Mouse (Mus musculus) heart, postnatal 0 days (tissue): ENCODE measurements at regions not wholly inside any gene's neighbourhood (a gene's known extent, or its start where the extent isn't known, plus 50 kb on each side); places are given as distances from the start of the nearest gene placed in this dataset.

Source experiments
- CTCF ChIP-seq: IDR thresholded peaks from 2 replicates; pipeline ENCODE4 v1.5.1; 2016; ENCODE audit warnings: antibody characterized with exemption, control low read depth, low read depth
- EP300 ChIP-seq: IDR thresholded peaks from 2 replicates; pipeline ENCODE4 v1.6.1; 2016; ENCODE audit warnings: antibody characterized with exemption, low read depth

GRCm38 (mm10) chr11:45123276-45123675 is 506.2 kb downstream of the Ebf1 start:
- TF ChIP-seq CTCF (no peak), EP300 (no peak)
